Mouse (Mus musculus) mature B cell (primary cell): ENCODE results near the gene Gm13693.
"Not testable (repeated sequence)": the region's sequence is repeated elsewhere in the genome, so short reads cannot be mapped to it uniquely, and the experiment has no call there.

Experiments used
- in situ Hi-C: fragments of 300-500 bp; cut with MboI; formaldehyde crosslinking; loops from 2 replicates; pipeline ENCODE4 v1.14.3; 2019

The Gm13693 gene

GRCm38 (mm10) chr2:83961203-83961602 lies at the start of gene Gm13693:
Gm13693 (plus strand) TSS chr2:83961503.
- in situ Hi-C loops: not testable (repeated sequence)

GRCm38 (mm10) chr2:83929478-83930088 lies 31.7 kb upstream of the Gm13693 start:
- in situ Hi-C loops: no loop called here

GRCm38 (mm10) chr2:83940931-83941361 lies 20.4 kb upstream of the Gm13693 start, which contains the start of gene Zswim2:
Zswim2 (minus strand) TSS chr2:83941228.
- in situ Hi-C loops: no loop called here

GRCm38 (mm10) chr2:83941378-83941777 lies 19.9 kb upstream of the Gm13693 start:
- in situ Hi-C loops: no loop called here

GRCm38 (mm10) chr2:83941792-83942191 lies 19.5 kb upstream of the Gm13693 start:
- in situ Hi-C loops: no loop called here

GRCm38 (mm10) chr2:83955393-83955792 lies 5.9 kb upstream of the Gm13693 start, which contains the start of gene Gm13698:
Gm13698 (plus strand) TSS chr2:83955693.
- in situ Hi-C loops: not testable (repeated sequence)

GRCm38 (mm10) chr2:83967013-83967412 lies 5.7 kb downstream of the Gm13693 start, which contains the start of gene Gm13695:
Gm13695 (plus strand) TSS chr2:83967313.
- in situ Hi-C loops: not testable (repeated sequence)

- in situ Hi-C loops: not testable (repeated sequence)
These were observed 11.5 kb downstream of the Gm13693 start, which contains the start of gene Gm13696 for GRCm38 (mm10) chr2:83972823-83973222. Gm13696 (plus strand) TSS chr2:83973123.

GRCm38 (mm10) chr2:83978633-83979032 lies 17.3 kb downstream of the Gm13693 start, which contains the start of gene Gm13694:
Gm13694 (plus strand) TSS chr2:83978933.
- in situ Hi-C loops: not testable (repeated sequence)

- in situ Hi-C loops: not testable (repeated sequence)
These were observed 23.1 kb downstream of the Gm13693 start, which contains the start of gene Gm13697 for GRCm38 (mm10) chr2:83984443-83984842. Gm13697 (plus strand) TSS chr2:83984743.

- in situ Hi-C loops: not testable (repeated sequence)
These were observed 28.9 kb downstream of the Gm13693 start, which contains the start of gene Gm13691 for GRCm38 (mm10) chr2:83990253-83990652. Gm13691 (plus strand) TSS chr2:83990553.

GRCm38 (mm10) chr2:83993639-83994255 lies 32.4 kb downstream of the Gm13693 start:
- in situ Hi-C loops: not testable (repeated sequence)

GRCm38 (mm10) chr2:83994526-83994925 lies 33.2 kb downstream of the Gm13693 start:
- in situ Hi-C loops: not testable (repeated sequence)

GRCm38 (mm10) chr2:84008913-84009312 lies 47.6 kb downstream of the Gm13693 start:
- in situ Hi-C loops: loop anchor here (25.0 kb wide), 1 partner anchor 428 kb away; the partner anchor contains the start of gene Calcrl

- in situ Hi-C loops: loop anchor here (25.0 kb wide), 1 partner anchor 427 kb away; the partner anchor contains the start of gene Calcrl
These were observed 48.5 kb downstream of the Gm13693 start for GRCm38 (mm10) chr2:84009818-84010217.
